Mouse (Mus musculus): ENCODE data around the gene Synj2. TPM values are rescaled to one million over a fixed set of nuclear protein-coding genes. Genes with fewer than 3 reads are reported as not detected.

Gene Synj2
- total and polyA plus RNA-seq, 3 experiments = 0.02 to 0.11 TPM; not detected in 1

- H3K27me3 ChIP-seq (ENCODE audit: insufficient read depth, low read length) = peaks cover 55% of the 10 kb centered on the region
- ATAC-seq (ENCODE audit: extremely low read depth, insufficient number of reproducible peaks, low FRiP score, poor library complexity, severe bottlenecking) (no peak), DNase-seq (ENCODE audit: low spot score) (no peak)
- no peak overlapping the region for H3K4me3 ChIP-seq (ENCODE audit: low read depth, low read length)
- no peaks in the 10 kb centered on the region for H3K36me3 ChIP-seq (replicated peaks)
- no peaks in the 10 kb centered on the region for H3K4me1 ChIP-seq (ENCODE audit: insufficient read depth, low read depth, low read length)
- TF ChIP-seq CTCF (IDR thresholded peaks at IDR 0.05; ENCODE audit: low read depth, low read length) (no peak), GATA1 (IDR thresholded peaks at IDR 0.05; ENCODE audit: borderline replicate concordance, low read length) (no peak), GATA2 (IDR thresholded peaks at IDR 0.05; ENCODE audit: borderline replicate concordance, low read depth, low read length) (no peak), POLR2AphosphoS5 (IDR thresholded peaks at IDR 0.05; ENCODE audit: insufficient replicate concordance, low read depth, low read length) (no peak)
- no peaks in the 10 kb centered on the region for H3K9me3 ChIP-seq (replicated peaks)
Observed at GRCm38 (mm10) chr17:5978505-5979077, 37.5 kb downstream of the Synj2 start.

DNA sequence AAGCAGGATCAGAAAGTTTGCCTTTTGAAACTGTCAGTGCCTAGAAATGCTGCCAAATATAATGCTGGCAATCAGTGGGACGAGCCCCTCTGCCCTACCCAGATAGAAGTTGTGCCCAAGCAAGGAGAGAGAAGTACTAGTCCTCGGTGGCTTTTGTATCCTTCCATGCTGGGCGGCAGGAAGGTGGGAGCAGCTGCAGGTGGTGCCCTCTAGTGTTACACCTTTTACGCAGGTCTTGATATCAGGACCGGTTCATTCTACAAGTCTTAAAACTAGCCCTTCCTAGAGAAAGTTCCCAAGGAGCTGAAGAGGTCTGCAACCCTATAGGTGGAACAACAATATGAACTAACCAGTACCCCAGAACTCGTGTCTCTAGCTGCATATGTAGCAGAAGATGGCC is 39.8 kb downstream of the Synj2 start:
- TF ChIP-seq CTCF (IDR thresholded peaks at IDR 0.05; ENCODE audit: low read depth, low read length) = no peak
- TF ChIP-seq POLR2AphosphoS5 (IDR thresholded peaks at IDR 0.05; ENCODE audit: insufficient replicate concordance, low read depth, low read length) = no peak
- no peak for TF ChIP-seq GATA1 (IDR thresholded peaks at IDR 0.05; ENCODE audit: borderline replicate concordance, low read length)
- no peak for TF ChIP-seq GATA2 (IDR thresholded peaks at IDR 0.05; ENCODE audit: borderline replicate concordance, low read depth, low read length)
- TF ChIP-seq TAL1 (conservative IDR thresholded peaks at IDR 0.05; ENCODE audit: low read depth, low read length) = no peak
- Histone ChIP-seq H3K27me3 (ENCODE audit: insufficient read depth, low read length) (peaks cover 51% of the 10 kb centered on the region), H3K4me3 (ENCODE audit: low read depth, low read length) (no peak overlapping the region), H3K4me1 (ENCODE audit: insufficient read depth, low read depth, low read length) (no peaks in the 10 kb centered on the region), H3K36me3 (replicated peaks) (no peaks in the 10 kb centered on the region), H3K9me3 (replicated peaks) (no peaks in the 10 kb centered on the region)
- DNase-seq (ENCODE audit: low spot score) (no peak), ATAC-seq (ENCODE audit: extremely low read depth, insufficient number of reproducible peaks, low FRiP score, poor library complexity, severe bottlenecking) (no peak)

- Histone ChIP-seq H3K36me3 (replicated peaks) (no peaks in the 10 kb centered on the region), H3K4me1 (ENCODE audit: insufficient read depth, low read depth, low read length) (no peaks in the 10 kb centered on the region), H3K27me3 (ENCODE audit: insufficient read depth, low read length) (peaks cover 48% of the 10 kb centered on the region), H3K9me3 (replicated peaks) (no peaks in the 10 kb centered on the region), H3K4me3 (ENCODE audit: low read depth, low read length) (no peak overlapping the region)
- DNase-seq (ENCODE audit: low spot score) (no peak), ATAC-seq (ENCODE audit: extremely low read depth, insufficient number of reproducible peaks, low FRiP score, poor library complexity, severe bottlenecking) (no peak)
- TF ChIP-seq GATA1 (IDR thresholded peaks at IDR 0.05; ENCODE audit: borderline replicate concordance, low read length) (no peak), POLR2AphosphoS5 (IDR thresholded peaks at IDR 0.05; ENCODE audit: insufficient replicate concordance, low read depth, low read length) (no peak), GATA2 (IDR thresholded peaks at IDR 0.05; ENCODE audit: borderline replicate concordance, low read depth, low read length) (no peak), TAL1 (conservative IDR thresholded peaks at IDR 0.05; ENCODE audit: low read depth, low read length) (no peak), CTCF (IDR thresholded peaks at IDR 0.05; ENCODE audit: low read depth, low read length) (no peak)
Observed at GRCm38 (mm10) chr17:5983150-5983549, 42.1 kb downstream of the Synj2 start.

- ATAC-seq (ENCODE audit: extremely low read depth, insufficient number of reproducible peaks, low FRiP score, poor library complexity, severe bottlenecking) (no peak), DNase-seq (ENCODE audit: low spot score) (no peak)
- Histone ChIP-seq H3K4me3 (ENCODE audit: low read depth, low read length) (no peak overlapping the region), H3K4me1 (ENCODE audit: insufficient read depth, low read depth, low read length) (no peaks in the 10 kb centered on the region), H3K9me3 (replicated peaks) (no peaks in the 10 kb centered on the region), H3K36me3 (replicated peaks) (no peaks in the 10 kb centered on the region), H3K27me3 (ENCODE audit: insufficient read depth, low read length) (peaks cover 44% of the 10 kb centered on the region)
- TF ChIP-seq GATA2 (IDR thresholded peaks at IDR 0.05; ENCODE audit: borderline replicate concordance, low read depth, low read length) (no peak), TAL1 (conservative IDR thresholded peaks at IDR 0.05; ENCODE audit: low read depth, low read length) (no peak), POLR2AphosphoS5 (IDR thresholded peaks at IDR 0.05; ENCODE audit: insufficient replicate concordance, low read depth, low read length) (no peak), GATA1 (IDR thresholded peaks at IDR 0.05; ENCODE audit: borderline replicate concordance, low read length) (no peak), CTCF (IDR thresholded peaks at IDR 0.05; ENCODE audit: low read depth, low read length) (no peak)
Observed at GRCm38 (mm10) chr17:5983901-5984300, 42.8 kb downstream of the Synj2 start.

GRCm38 (mm10) chr17:5984700-5985231 is 43.7 kb downstream of the Synj2 start:
- no peaks in the 10 kb centered on the region for H3K4me1 ChIP-seq (ENCODE audit: insufficient read depth, low read depth, low read length)
- H3K27me3 ChIP-seq (ENCODE audit: insufficient read depth, low read length) = peaks cover 39% of the 10 kb centered on the region
- TF ChIP-seq TAL1 (conservative IDR thresholded peaks at IDR 0.05; ENCODE audit: low read depth, low read length) = no peak
- no peak for TF ChIP-seq GATA1 (IDR thresholded peaks at IDR 0.05; ENCODE audit: borderline replicate concordance, low read length)
- TF ChIP-seq GATA2 (IDR thresholded peaks at IDR 0.05; ENCODE audit: borderline replicate concordance, low read depth, low read length) = no peak
- TF ChIP-seq CTCF (IDR thresholded peaks at IDR 0.05; ENCODE audit: low read depth, low read length) = no peak
- no peak overlapping the region for H3K4me3 ChIP-seq (ENCODE audit: low read depth, low read length)
- no peaks in the 10 kb centered on the region for H3K36me3 ChIP-seq (replicated peaks)
- H3K9me3 ChIP-seq (replicated peaks) = no peaks in the 10 kb centered on the region
- DNase-seq (ENCODE audit: low spot score) (no peak), ATAC-seq (ENCODE audit: extremely low read depth, insufficient number of reproducible peaks, low FRiP score, poor library complexity, severe bottlenecking) (no peak)

DNA sequence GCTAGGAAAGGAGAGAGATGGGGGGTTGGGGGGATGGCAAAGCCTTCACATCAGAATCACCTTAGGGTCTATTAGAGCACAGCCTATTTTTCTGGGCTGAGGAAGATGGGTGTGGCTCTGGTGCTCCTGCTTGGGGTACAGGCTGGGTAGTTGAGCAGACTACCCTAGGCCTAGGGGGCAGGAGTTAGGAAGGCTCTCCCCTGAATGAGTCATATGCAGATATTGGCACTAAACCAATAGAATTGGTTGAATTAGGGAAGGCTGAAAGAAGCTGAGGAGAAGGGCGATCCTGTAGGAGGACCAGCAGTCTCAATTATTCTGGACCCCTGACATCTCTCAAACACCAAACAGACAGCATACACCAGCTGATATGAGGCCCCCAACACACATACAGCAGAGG is 44.2 kb downstream of the Synj2 start:
- DNase-seq (ENCODE audit: low spot score) (no peak), ATAC-seq (ENCODE audit: extremely low read depth, insufficient number of reproducible peaks, low FRiP score, poor library complexity, severe bottlenecking) (no peak)
- TF ChIP-seq POLR2AphosphoS5 (IDR thresholded peaks at IDR 0.05; ENCODE audit: insufficient replicate concordance, low read depth, low read length) = no peak
- TF ChIP-seq GATA2 (IDR thresholded peaks at IDR 0.05; ENCODE audit: borderline replicate concordance, low read depth, low read length) = no peak
- no peak for TF ChIP-seq TAL1 (conservative IDR thresholded peaks at IDR 0.05; ENCODE audit: low read depth, low read length)
- no peak for TF ChIP-seq GATA1 (IDR thresholded peaks at IDR 0.05; ENCODE audit: borderline replicate concordance, low read length)
- TF ChIP-seq CTCF (IDR thresholded peaks at IDR 0.05; ENCODE audit: low read depth, low read length) = no peak
- Histone ChIP-seq H3K4me1 (ENCODE audit: insufficient read depth, low read depth, low read length) (no peaks in the 10 kb centered on the region), H3K9me3 (replicated peaks) (no peaks in the 10 kb centered on the region), H3K4me3 (ENCODE audit: low read depth, low read length) (no peak overlapping the region), H3K36me3 (replicated peaks) (no peaks in the 10 kb centered on the region), H3K27me3 (ENCODE audit: insufficient read depth, low read length) (peaks cover 40% of the 10 kb centered on the region)
